Mouse (Mus musculus): ENCODE data around the gene Rps3.

Gene Rps3

GRCm38 (mm10) chr7:99436530-99436929 is 47.0 kb downstream of the Rps3 start:
- DNase-seq: no peak

GRCm38 (mm10) chr7:99434672-99435250 is 48.8 kb downstream of the Rps3 start:
- no peak for DNase-seq

DNA sequence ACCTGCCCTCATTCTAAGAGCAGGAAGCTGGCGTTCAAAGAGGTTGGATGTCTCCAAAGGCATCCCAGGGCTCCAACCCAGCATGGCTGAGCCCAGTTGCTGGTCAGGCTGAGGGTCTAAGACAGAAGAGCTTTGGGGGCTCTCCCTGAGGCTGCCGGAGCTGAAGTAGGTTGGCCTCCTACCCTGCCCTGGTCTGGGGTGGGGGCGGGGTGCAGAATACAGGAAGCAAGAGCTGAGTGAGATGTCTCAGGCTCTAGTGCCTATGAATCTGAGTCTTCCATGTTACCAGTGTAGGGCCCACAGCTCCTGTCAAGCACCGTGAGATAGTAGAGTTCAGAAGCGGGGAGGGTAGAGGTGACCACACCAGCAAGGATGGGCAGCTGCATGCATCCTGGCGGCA is 50.7 kb downstream of the Rps3 start:
- DNase-seq: no peak

DNA sequence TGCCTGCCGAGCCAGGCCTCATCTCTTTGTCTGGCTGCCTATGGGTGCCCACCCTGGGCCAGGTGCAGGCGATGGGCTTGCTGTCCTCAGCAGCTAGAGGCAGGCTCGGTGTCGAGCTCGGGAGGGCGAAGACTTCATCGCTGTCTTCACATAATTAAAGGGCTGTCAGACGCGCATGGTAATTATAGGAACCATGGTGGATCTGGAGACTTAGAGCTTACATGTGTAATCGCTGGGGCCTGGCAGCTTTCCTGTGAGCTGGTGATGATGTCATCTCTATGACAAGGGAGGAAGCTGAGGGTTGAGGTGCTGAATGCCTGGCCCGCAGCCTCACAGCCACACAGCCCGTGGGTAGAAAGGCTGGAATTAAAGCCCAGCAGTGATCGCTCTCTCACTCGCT is 51.3 kb downstream of the Rps3 start:
- DNase-seq: no peak

DNA sequence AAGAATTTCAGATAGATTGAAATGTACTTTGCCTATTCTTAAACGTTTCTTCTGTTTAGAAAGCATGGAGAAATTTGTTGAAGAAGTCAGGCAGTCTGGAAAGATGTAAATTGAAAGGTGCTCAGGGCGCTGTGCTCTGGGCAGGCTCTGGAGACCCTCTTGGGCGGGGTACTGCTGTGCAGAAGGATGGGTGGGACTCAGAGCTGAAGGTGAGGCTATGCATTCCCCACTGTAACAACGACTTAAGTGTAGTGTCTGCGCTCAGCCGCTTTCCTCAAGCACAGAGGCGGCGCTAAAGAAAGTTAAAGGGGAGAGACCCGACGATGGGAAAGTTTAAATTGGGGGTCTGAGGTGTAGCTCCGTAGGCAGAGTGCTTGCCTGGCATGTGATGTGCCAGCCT is 53.3 kb downstream of the Rps3 start:
- DNase-seq: no peak

- DNase-seq: peak; percentile 60 to 63
Observed at GRCm38 (mm10) chr7:99429786-99430185, 53.8 kb downstream of the Rps3 start.

DNA sequence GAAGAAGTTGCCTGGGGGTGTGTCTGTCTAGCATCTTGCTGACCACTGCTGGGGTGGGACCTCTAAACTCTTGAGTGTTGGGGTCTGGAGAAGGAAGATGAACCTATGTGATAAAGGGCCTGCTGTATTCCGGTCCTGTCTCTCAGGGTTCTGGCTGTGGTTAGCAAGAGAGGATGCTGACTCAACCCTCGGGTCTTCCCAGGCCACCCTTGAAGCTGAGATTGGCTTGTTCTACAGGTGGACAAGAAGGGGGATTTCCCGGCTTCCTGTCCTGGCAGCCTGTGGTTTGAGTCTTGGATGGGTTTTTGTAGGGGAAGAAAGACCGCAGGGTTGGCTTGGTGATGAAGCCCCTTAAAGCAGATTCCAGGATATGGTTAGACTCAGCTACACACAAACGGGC is 54.7 kb downstream of the Rps3 start:
- no peak for DNase-seq

DNA sequence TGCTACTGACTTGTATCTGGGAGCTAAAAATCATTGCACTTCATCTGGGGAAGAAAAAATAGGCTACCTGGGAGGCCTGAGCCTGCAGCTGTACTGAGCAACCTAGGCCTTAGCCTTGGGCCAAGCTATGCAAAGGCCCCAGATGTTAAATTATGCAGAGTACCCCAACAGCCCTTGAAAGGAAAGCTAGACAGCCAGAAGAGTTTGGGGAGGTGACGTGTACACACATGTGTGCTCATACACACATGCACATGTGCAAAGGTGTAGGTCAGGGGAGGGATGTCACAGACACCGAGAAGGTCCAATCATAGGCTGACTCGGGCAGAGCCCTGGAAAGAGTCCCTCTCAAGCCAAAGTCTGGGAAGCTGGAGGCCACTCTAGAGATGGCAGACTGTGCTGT is 55.6 kb downstream of the Rps3 start:
- no peak for DNase-seq
